Mouse (Mus musculus) ES-E14 (cell line): ENCODE measurements around the gene Nrcam.

Experiments used
- CHD2 ChIP-seq: IDR thresholded peaks from 2 replicates; pipeline ENCODE4 v1.6.1; 2014; ENCODE audit warnings: mild to moderate bottlenecking, low read depth, low read length, inconsistent platforms
- MAFK ChIP-seq: IDR thresholded peaks from 2 replicates; pipeline ENCODE4 v1.6.1; 2014; ENCODE audit warnings: mild to moderate bottlenecking, low read depth, low read length, inconsistent platforms; ENCODE audit not compliant: insufficient read depth
- ZC3H11A ChIP-seq: IDR thresholded peaks from 2 replicates; pipeline ENCODE4 v1.6.1; 2012; ENCODE audit warnings: low read depth, mild to moderate bottlenecking, inconsistent platforms, low read length, borderline replicate concordance
- ZNF384 ChIP-seq: IDR thresholded peaks from 2 replicates; pipeline ENCODE4 v1.6.1; 2012; ENCODE audit warnings: low read depth, low read length, inconsistent platforms

DNA sequence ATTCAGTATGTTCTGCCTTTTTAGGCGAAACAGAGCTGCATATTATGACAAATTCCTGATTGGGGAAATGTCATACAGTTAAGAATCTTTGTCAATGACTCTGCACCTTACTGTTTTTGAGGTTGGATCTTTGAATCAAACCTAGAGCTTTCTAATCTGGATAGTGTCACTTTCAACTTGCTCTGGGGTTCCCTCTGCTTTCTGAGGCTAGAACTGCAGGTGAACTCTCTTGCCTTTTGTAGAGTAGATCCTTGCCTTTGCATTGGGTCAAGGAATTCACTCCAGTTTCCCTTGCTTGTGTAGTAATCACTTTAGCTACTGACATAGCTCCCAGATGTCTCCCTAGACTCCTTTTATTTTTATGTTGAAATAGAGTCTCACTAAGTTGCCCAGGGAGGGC lies 123.1 kb downstream of the Nrcam start:
- TF ChIP-seq MAFK (no peak), ZNF384 (no peak), ZC3H11A (no peak), CHD2 (no peak)
